In genomic region chr10:112023585-112023984, GRCm38 (mm10) we compare ENCODE assay signal across 23 mouse cellular contexts. TPM values are rescaled to one million over a fixed set of nuclear protein-coding genes. Genes with fewer than 3 reads are reported as not detected.
"Had no signal": no experiment of that assay in that cellular context is flagged by ENCODE, and none has a peak within 500 bp of the region (broad histone marks: within the 10 kb centered on the region; RNA-seq: fewer than 3 reads in every experiment).

No protein-coding gene starts in this region.

- H3K27me3 ChIP-seq: lung, embryonic 15.5 days; megakaryocyte, embryonic 14.5 days; midbrain, embryonic 13.5 days; midbrain, embryonic 15.5 days; neural tube, embryonic 12.5 days; stomach, embryonic 15.5 days had no signal

- H3K4me3 ChIP-seq: lung, embryonic 15.5 days; megakaryocyte, embryonic 14.5 days; midbrain, embryonic 13.5 days; midbrain, embryonic 15.5 days; neural tube, embryonic 12.5 days; stomach, embryonic 15.5 days had no signal

- H3K4me2 ChIP-seq: lung, embryonic 15.5 days; midbrain, embryonic 11.5 days; midbrain, embryonic 13.5 days; midbrain, embryonic 15.5 days; neural tube, embryonic 12.5 days; stomach, embryonic 15.5 days had no signal

- H3K36me3 ChIP-seq: lung, embryonic 15.5 days; midbrain, embryonic 13.5 days; midbrain, embryonic 15.5 days; neural tube, embryonic 12.5 days; stomach, embryonic 15.5 days had no signal

- H3K4me1 ChIP-seq: lung, embryonic 15.5 days; midbrain, embryonic 13.5 days; midbrain, embryonic 15.5 days; neural tube, embryonic 12.5 days; stomach, embryonic 15.5 days had no signal

- H3K9me3 ChIP-seq: lung, embryonic 15.5 days; midbrain, embryonic 13.5 days; midbrain, embryonic 15.5 days; neural tube, embryonic 12.5 days; stomach, embryonic 15.5 days had no signal

- ATAC-seq: liver, postnatal 0 days; lung, postnatal 0 days; midbrain, embryonic 13.5 days; midbrain, embryonic 15.5 days had no signal

- H3K9ac ChIP-seq: liver, postnatal 0 days; lung, embryonic 15.5 days; midbrain, embryonic 13.5 days; midbrain, embryonic 15.5 days; neural tube, embryonic 12.5 days; stomach, embryonic 15.5 days had no signal

- H3K27ac ChIP-seq: lung, embryonic 15.5 days; macrophage; midbrain, embryonic 13.5 days; midbrain, embryonic 15.5 days; neural tube, embryonic 12.5 days; stomach, embryonic 15.5 days; stomach, postnatal 0 days had no signal

- DNase-seq: liver, postnatal 0 days; lung, adult 2 months; lung, postnatal 14 days; lung, postnatal 36 days; right cerebral cortex, postnatal 14 days; thymus, adult 2 months; thymus, postnatal 25 days; thymus, postnatal 4 days had no signal

RNA-seq across cellular contexts. Expression of gene Glipr1l1, which starts 36.4 kb away (rescaled TPM):
- total RNA-seq: monocyte, adult 5-6 weeks had no signal
- polyA plus RNA-seq: liver, postnatal 0 days; lung, adult 2 months; lung, embryonic 15.5 days; lung, postnatal 0 days; macrophage; midbrain, embryonic 11.5 days; midbrain, embryonic 13.5 days; neural tube, embryonic 12.5 days; neural tube, embryonic 14.5 days; spleen, adult 2 months; stomach, embryonic 15.5 days; stomach, postnatal 0 days; thymus, adult 2 months; urinary bladder, adult 2 months had no signal

RNA-seq across cellular contexts. Expression of gene Glipr1l2, which starts 59.6 kb away (rescaled TPM):
- total RNA-seq: midbrain, postnatal 0 days; monocyte, adult 5-6 weeks had no signal
- polyA plus RNA-seq: liver, postnatal 0 days; lung, adult 2 months; lung, embryonic 15.5 days; lung, postnatal 0 days; macrophage; midbrain, embryonic 11.5 days; midbrain, embryonic 13.5 days; midbrain, embryonic 15.5 days; midbrain, postnatal 0 days; neural tube, embryonic 12.5 days; neural tube, embryonic 14.5 days; spleen, adult 2 months; stomach, embryonic 15.5 days; stomach, postnatal 0 days; thymus, adult 2 months; urinary bladder, adult 2 months had no signal
